Mouse (Mus musculus) layer of hippocampus, postnatal 10 days (tissue): ENCODE results near the gene 1700003F12Rik. TPM values are rescaled to one million over a fixed set of nuclear protein-coding genes. Genes with fewer than 3 reads are reported as not detected.
A peak's percentile ranks its signal among the peaks of the same experiment; 100 is the strongest.

ENCODE experiments used
- DNase-seq, 2 experiments: peaks; one replicate each; pipeline ENCODE4 v3.0.0; 2021; ENCODE audit warnings: low spot score in 2 of 2
- total RNA-seq, 2 experiments: library from RNA; stranded (reverse); gene quantifications; 2 replicates each; pipeline ENCODE4 v1.2.3; 2021

1700003F12Rik gene
- total RNA-seq, 2 experiments from 2014 or later, result 0.67 to 2.0 TPM

DNA sequence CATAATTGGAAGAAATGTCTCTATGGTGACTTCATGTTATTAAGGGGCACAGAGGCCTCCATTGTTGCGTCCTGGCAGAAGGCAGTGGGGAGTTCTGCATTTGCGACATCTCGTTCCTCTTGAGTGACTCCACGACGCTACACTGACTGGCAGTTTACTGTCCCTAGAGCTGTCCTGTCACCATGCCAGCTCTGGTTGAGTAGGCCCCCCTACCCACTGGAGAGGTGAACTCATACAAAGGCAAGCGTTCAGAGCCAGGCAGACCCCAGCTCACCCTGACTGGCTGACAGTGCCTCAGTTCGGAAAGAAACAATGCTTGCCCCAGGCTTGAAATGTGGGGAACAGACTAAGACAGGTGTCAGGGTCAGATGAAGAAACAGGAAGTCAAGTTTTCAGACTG is 27.4 kb downstream of the 1700003F12Rik start:
- DNase-seq, result no peak

DNA sequence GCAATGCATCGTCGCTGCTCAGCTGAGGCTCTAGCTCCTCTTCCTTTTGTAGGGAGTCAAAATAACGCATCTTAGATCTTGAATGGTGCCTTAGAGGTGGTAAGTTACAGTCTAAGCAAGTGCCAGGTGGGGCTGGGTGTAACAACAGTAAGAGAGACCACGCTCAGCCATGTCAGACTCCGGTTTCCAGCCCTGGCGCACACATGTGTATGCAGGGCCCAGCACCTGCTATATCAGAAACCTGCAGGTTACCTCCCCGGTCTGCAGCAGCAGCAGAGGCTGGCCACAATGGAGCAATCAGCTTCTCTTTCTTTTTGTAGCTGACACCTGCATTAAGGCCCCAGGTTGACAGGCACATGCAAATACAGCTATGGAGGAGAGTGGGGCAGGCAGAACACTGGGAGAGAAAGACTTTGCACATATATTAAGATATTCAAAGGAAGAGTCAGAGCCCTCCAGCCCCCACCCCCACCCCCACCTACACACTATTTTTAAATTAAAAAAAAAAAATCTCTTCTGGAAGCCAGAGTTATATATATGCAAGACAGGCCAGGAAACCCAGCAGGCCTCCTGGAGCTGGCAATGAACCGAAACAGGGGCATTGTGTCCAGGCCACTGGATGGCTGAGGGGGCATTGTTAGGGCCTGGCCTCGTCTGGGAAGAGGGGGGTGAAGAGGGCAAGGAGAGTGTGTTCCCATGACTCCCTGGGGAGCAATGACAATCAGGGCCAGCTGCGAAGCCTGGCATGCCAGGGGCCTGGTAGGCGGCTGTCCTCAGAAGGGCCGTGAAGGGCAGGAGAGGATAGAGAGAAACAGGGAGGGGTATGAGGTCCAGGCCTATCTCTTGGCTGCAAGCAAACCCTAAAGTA is 30.2 kb downstream of the 1700003F12Rik start:
- DNase-seq, result no peak

DNA sequence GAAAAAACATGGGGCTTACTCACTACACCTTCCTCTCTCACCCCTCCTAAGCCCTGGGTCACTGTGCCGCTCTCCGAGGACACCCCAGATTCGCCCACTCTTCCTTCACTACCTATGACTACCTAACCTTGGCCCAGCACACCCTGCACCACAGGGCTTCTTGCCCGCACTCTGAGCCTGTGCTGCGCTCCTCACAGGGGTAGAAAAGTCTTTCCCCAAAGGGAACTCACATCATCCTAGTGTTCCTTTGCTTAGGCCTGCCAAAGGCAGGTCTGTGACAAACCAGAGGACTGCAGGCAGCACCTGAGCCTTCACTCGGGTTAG is 30.8 kb downstream of the 1700003F12Rik start:
- DNase-seq, result no peak

DNA sequence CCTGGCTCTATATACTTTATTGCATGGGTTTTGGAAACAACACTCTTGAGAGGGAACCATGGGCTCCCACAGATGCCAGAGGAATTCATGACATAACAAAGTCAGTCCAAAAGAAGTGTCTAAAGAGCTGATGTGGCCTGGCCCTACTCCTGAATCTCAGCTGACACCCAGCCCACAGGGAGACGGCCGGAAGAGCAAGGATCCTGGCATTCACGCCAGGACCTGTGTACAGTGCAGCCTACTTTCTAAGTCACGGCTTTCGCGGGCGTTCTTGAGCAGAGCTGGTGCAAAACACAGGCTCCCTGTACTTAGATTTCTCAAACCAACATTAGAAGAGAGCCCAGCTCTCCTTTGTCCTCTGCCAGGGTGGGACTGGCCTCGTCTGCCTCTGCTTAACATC is 33.7 kb downstream of the 1700003F12Rik start:
- DNase-seq, result no peak

DNA sequence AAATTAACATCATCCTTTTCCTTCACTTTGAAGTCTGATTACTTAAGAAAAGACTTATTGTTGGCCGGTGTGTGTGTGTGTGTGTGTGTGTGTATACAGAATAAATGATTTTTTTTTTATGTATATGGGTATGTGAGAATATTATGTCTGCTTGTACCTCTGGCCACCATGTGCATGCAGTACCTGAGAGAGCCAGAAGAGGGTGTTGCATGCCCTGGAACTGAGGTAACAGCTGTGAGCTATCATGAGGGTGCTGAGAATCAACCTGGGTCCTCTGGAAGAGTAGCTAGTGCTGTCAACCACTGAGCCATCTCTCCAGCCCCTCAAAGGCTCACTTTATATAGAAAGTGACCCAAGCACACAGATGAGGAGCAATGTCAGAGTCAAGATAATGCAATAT is 34.5 kb downstream of the 1700003F12Rik start:
- no peak for DNase-seq

DNA sequence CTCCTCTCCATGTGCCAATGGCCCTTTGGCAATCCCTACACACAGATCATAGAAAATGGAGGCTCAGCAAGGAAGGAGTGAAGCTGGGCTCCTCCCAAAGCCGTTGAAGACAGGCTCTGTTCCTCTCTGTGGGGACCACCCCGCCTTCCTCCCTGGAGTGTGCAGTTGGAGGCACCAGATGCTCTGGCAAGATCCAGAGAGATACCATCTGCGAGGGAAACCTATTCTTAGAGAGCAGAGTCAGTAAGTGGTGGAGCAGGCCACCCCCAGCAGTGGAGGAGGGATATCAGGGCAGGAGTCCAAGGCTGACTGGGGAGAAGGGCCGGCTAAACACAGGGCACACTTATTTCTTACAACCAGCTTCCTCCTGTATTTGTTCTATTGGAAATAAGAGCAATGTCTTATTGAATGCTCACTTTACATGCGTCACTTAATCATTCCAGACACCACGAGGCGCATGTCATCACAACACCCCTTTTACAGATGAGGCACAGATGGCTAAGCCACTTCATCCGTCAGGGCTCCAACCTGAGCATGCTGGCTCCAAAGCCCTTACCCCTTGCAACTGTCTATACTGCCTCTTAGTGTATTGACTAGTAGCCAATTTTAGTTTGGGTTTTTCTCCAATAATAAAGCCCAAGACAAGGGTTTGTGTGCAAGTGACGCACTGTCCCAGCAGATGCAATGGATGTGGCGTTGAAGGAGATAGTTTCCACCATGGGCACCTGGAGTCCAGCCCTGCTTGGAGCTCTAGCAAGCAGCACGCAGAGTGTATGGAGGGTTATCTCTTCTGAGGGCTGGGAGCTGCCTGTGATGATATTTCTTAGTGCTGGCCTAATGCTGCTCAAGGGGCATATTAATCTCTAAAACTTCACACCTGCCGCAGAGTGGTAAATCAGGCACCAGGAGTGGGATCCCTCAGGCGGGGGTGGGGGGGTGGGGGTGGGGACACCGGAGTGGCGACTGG is 37.3 kb downstream of the 1700003F12Rik start:
- peak; percentile 80 to 82 for DNase-seq

DNA sequence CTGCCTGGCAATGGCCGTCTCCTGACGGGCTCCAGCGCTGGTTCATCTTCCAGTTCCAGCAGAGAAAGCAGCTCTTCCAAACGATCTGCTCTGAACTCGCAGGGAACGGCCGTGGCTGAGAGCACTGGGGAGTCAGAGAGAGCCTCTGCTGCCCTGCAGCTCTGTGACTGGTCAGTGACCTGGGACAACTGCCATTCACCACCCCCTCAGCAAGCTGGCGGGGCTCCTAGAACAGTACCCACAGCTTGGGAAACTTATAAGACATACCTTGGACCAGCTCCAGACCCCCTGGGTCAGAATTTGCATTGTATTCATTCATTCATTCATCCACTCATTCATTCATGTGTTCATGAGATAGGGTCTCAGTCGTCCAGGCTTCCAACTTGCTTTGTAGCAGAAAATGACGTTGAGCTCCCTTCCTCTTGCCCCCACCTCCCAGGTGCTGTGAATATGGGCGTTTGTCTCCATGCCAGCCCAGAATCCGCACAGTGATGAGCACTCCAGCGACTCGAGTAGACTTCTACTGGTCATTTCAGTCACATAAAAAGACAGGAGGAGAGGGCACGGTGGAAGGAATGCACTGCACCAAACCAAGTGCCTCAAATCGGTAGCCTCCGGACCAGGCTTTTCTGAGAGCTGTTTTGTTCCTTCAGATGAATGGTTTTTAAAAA is 38.2 kb downstream of the 1700003F12Rik start:
- no peak for DNase-seq

DNA sequence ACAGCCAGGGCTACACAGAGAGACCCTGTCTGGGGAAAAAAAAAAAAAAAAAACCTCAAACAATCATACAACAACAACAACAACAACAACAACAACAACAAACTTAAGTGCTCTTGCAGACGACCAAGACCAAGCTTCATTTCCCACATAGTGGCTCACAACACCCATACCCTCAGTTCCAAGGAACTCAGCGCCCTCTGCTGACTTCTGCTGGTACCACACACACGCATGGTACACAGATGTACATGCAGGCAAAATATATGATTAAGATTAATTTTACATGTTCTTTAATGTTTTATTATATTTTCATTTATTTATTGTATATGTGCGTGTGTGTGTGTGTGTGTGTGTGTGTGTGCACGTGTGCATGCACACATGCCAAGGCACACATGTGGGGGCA is 39.5 kb downstream of the 1700003F12Rik start:
- peak; percentile 70 to 73 for DNase-seq

DNA sequence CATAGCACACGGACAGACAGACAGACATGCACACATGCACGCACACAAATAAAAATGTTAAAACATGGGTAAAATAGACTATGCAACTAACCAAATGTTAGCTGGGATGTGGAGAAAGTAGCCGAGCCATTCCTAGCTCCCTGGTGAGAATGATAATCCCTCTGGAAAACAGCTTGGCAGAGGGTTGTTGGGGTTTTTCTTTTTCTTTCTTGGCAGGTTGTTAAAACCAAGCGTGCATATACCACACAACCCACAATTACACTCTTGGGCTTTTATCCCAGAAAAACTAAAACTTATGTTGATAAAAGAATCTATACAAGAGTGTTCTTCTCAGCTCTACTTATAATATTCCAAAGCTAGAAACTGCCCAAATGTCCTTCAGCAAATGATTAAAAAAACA is 42.2 kb downstream of the 1700003F12Rik start:
- DNase-seq, result no peak

DNA sequence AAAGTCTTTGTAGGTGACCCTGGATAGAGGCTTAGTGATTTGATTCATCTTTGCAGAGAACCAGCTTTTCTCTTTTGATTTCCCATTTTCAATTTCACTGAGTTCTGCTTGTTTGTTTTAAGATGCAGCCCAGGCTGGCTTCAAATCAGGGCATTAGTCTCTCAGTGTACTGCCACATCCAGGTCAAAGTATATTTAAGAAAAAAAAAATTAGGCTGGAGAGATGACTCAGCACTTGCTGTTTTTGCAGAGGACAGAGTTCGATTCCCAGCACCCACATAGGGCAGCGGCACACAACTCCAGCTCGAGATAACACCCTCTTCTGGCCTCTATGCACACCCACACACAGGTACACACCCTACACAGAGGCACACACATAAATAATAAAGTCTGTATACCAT is 44.4 kb downstream of the 1700003F12Rik start:
- DNase-seq, result no peak

DNA sequence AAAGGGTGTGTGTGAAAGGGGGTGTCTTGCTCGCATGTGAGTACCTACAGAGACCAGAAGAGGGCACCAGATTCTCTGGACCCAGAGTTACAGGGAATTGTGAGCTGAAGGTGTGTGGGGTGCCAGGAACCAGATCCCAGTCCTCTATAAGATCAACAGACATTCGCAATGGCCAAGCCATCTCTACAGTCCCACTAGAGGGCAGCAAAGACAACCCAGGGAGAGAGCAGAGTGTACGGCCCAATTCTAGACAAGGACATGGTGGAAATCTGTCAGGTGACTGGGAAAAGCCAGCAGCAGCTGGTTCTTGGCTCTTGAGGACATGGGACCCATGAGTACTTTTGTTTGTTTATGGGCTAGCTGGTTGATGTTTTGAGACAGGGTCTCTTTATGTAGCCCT is 46.1 kb downstream of the 1700003F12Rik start:
- no peak for DNase-seq

DNA sequence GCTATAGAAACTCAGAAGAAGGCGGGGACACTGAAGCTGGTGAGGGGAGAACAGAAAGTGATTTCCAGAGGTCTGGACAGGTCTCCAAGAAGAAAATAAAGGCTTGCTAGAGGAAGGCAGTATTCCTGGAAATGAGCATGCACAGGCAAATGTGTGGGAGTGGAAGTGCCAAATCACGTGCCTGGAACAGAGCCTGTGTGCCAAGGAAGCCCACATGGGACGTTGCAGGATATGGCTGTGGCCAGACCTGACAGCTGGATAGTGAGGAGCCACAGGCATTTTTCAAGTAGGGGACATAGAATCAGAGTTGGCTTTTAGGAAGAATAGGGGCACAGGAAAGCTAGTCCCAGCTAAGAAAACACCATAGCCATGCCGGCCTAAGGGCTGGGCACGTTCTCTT is 48.9 kb downstream of the 1700003F12Rik start:
- no peak for DNase-seq

DNA sequence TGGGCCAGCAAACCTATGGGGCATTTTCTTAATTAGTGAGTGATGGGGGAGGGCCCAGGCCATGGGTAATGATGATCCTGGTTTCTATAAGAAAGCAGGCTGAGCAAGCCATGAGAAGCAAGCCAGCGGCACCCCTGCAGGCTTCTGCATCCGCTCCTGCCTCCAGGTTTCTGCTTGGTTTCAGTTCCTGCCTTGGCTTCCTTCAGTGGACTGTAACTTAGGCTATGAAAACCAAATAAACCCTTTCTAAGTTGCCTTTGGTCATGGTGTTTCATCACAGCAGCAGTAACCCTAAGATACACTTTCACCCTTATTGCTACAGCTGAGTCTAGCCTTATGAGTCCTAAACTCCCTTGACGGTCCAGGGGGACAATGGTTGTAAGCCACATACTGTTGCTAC is 50.5 kb downstream of the 1700003F12Rik start:
- DNase-seq, result no peak

Other genes with a start within 250 kb of the 1700003F12Rik start
- not detected for gene Bpifb9b, start 239.9 kb upstream of the 1700003F12Rik start, total RNA-seq
- 10 to 100 TPM; 11.9 to 16.1 TPM for gene Cdk5rap1, start 174.1 kb upstream of the 1700003F12Rik start, total RNA-seq
- 10 to 100 TPM; 40.6 to 41.3 TPM for gene Snta1, start 139.0 kb upstream of the 1700003F12Rik start, total RNA-seq
- gene Cbfa2t2, start 110.6 kb upstream of the 1700003F12Rik start, total RNA-seq, result 10 to 100 TPM; 43.6 to 60.6 TPM
- not detected for gene Actl10, start 4.7 kb downstream of the 1700003F12Rik start, total RNA-seq
- gene Necab3, start 11.8 kb downstream of the 1700003F12Rik start, total RNA-seq, result 10 to 100 TPM; 29.8 to 33.0 TPM
- gene E2f1, start 22.8 kb downstream of the 1700003F12Rik start, total RNA-seq, result 10 to 100 TPM in 1 of 2 experiments, 1 to 10 TPM in 1; 8.8 to 10.5 TPM
- 10 to 100 TPM; 14.3 to 15.7 TPM for gene Pxmp4, start 56.6 kb downstream of the 1700003F12Rik start, total RNA-seq
- 10 to 100 TPM in 1 of 2 experiments, 1 to 10 TPM in 1; 9.8 to 12.2 TPM for gene Zfp341, start 66.2 kb downstream of the 1700003F12Rik start, total RNA-seq
- under 1 TPM in 1 of 2 experiments, not detected in 1; 0.76 TPM for gene 4930519P11Rik, start 66.4 kb downstream of the 1700003F12Rik start, total RNA-seq
- gene Chmp4b, start 104.6 kb downstream of the 1700003F12Rik start, total RNA-seq, result 100 to 1,000 TPM; 209 to 213 TPM
- not detected for gene Gm14214, start 222.9 kb downstream of the 1700003F12Rik start, total RNA-seq
- 100 to 1,000 TPM in 1 of 2 experiments, 10 to 100 TPM in 1; 85.2 to 101 TPM for gene Raly, start 244.0 kb downstream of the 1700003F12Rik start, total RNA-seq
- gene a, start 244.3 kb downstream of the 1700003F12Rik start, total RNA-seq, result under 1 TPM in 1 of 2 experiments, not detected in 1; 0.76 TPM